Mouse (Mus musculus): ENCODE measurements around the gene Kctd2. TPM values are rescaled to one million over a fixed set of nuclear protein-coding genes. Genes with fewer than 3 reads are reported as not detected.

The Kctd2 gene
- polyA plus RNA-seq, 1 experiment from 2014 or later: 3.2 TPM

- Histone ChIP-seq H3K4me2 (ENCODE audit: low read depth, low read length) (no peak overlapping the region), H3K9ac (ENCODE audit: low read length) (no peak overlapping the region), H3K4me3 (replicated peaks; ENCODE audit: low read length) (no peak overlapping the region), H3K36me3 (ENCODE audit: control insufficient read depth, insufficient read depth, low read length) (peaks cover 13% of the 10 kb centered on the region), H3K4me1 (ENCODE audit: control insufficient read depth, insufficient read depth, low read length) (peaks cover 2% of the 10 kb centered on the region), H3K27ac (ENCODE audit: low read length) (no peak overlapping the region), H3K27me3 (ENCODE audit: control insufficient read depth, insufficient read depth, low read length) (no peaks in the 10 kb centered on the region), H3K9me3 (replicated peaks; ENCODE audit: control insufficient read depth, low read length) (no peaks in the 10 kb centered on the region)
- ATAC-seq (ENCODE audit: insufficient read depth, low FRiP score): no peak
- WGBS: 95% methylated on average over 6 of the region's 6 CpGs
These were observed 10.6 kb downstream of the Kctd2 start for GRCm38 (mm10) chr11:115430561-115430960.

GRCm38 (mm10) chr11:115432814-115433213 lies 12.9 kb downstream of the Kctd2 start:
- peak; percentile 9; the same call in 1 of the 2 replicates for ATAC-seq (ENCODE audit: insufficient read depth, low FRiP score)
- Histone ChIP-seq H3K36me3 (ENCODE audit: control insufficient read depth, insufficient read depth, low read length) (peaks cover 9% of the 10 kb centered on the region; the same call in 1 of the 2 replicates), H3K27me3 (ENCODE audit: control insufficient read depth, insufficient read depth, low read length) (no peaks in the 10 kb centered on the region), H3K27ac (ENCODE audit: low read length) (no peak overlapping the region), H3K4me2 (ENCODE audit: low read depth, low read length) (no peak overlapping the region), H3K4me3 (replicated peaks; ENCODE audit: low read length) (no peak overlapping the region), H3K4me1 (ENCODE audit: control insufficient read depth, insufficient read depth, low read length) (peaks cover 9% of the 10 kb centered on the region), H3K9me3 (replicated peaks; ENCODE audit: control insufficient read depth, low read length) (no peaks in the 10 kb centered on the region), H3K9ac (ENCODE audit: low read length) (no peak overlapping the region)
- WGBS: 58% methylated on average over 4 of the region's 4 CpGs

GRCm38 (mm10) chr11:115433342-115433741 lies 13.4 kb downstream of the Kctd2 start:
- ATAC-seq (ENCODE audit: insufficient read depth, low FRiP score): peak; percentile 26; the same call in 1 of the 2 replicates
- peaks cover 9% of the 10 kb centered on the region; the same call in 1 of the 2 replicates for H3K36me3 ChIP-seq (ENCODE audit: control insufficient read depth, insufficient read depth, low read length)
- no peak overlapping the region for H3K4me3 ChIP-seq (replicated peaks; ENCODE audit: low read length)
- peaks cover 9% of the 10 kb centered on the region for H3K4me1 ChIP-seq (ENCODE audit: control insufficient read depth, insufficient read depth, low read length)
- no peaks in the 10 kb centered on the region for H3K9me3 ChIP-seq (replicated peaks; ENCODE audit: control insufficient read depth, low read length)
- no peak overlapping the region for H3K9ac ChIP-seq (ENCODE audit: low read length)
- H3K27ac ChIP-seq (ENCODE audit: low read length): 0 out of 2 replicates have a peak overlapping the region, but pooled peaks have one; percentile 10
- 68% methylated on average over 6 of the region's 6 CpGs for WGBS
- H3K27me3 ChIP-seq (ENCODE audit: control insufficient read depth, insufficient read depth, low read length): no peaks in the 10 kb centered on the region
- no peak overlapping the region for H3K4me2 ChIP-seq (ENCODE audit: low read depth, low read length)

GRCm38 (mm10) chr11:115435596-115436337 lies 15.8 kb downstream of the Kctd2 start:
- Histone ChIP-seq H3K36me3 (ENCODE audit: control insufficient read depth, insufficient read depth, low read length) (peaks cover 6% of the 10 kb centered on the region; the same call in 1 of the 2 replicates), H3K9ac (ENCODE audit: low read length) (peak overlapping the region; percentile 61), H3K27me3 (ENCODE audit: control insufficient read depth, insufficient read depth, low read length) (no peaks in the 10 kb centered on the region), H3K4me1 (ENCODE audit: control insufficient read depth, insufficient read depth, low read length) (peaks cover 9% of the 10 kb centered on the region), H3K4me3 (replicated peaks; ENCODE audit: low read length) (peak overlapping the region; percentile 32), H3K9me3 (replicated peaks; ENCODE audit: control insufficient read depth, low read length) (no peaks in the 10 kb centered on the region), H3K4me2 (ENCODE audit: low read depth, low read length) (peak overlapping the region; percentile 49), H3K27ac (ENCODE audit: low read length) (no peak overlapping the region)
- no peak for ATAC-seq (ENCODE audit: insufficient read depth, low FRiP score)
- WGBS: 6% methylated on average over 31 of the region's 31 CpGs

- Histone ChIP-seq H3K9me3 (replicated peaks; ENCODE audit: control insufficient read depth, low read length) (no peaks in the 10 kb centered on the region), H3K4me2 (ENCODE audit: low read depth, low read length) (no peak overlapping the region), H3K4me1 (ENCODE audit: control insufficient read depth, insufficient read depth, low read length) (peaks cover 9% of the 10 kb centered on the region), H3K27me3 (ENCODE audit: control insufficient read depth, insufficient read depth, low read length) (no peaks in the 10 kb centered on the region), H3K9ac (ENCODE audit: low read length) (no peak overlapping the region), H3K4me3 (replicated peaks; ENCODE audit: low read length) (no peak overlapping the region), H3K27ac (ENCODE audit: low read length) (no peak overlapping the region), H3K36me3 (ENCODE audit: control insufficient read depth, insufficient read depth, low read length) (no peaks in the 10 kb centered on the region)
- WGBS: 70% methylated on average over 5 of the region's 5 CpGs
- no peak for ATAC-seq (ENCODE audit: insufficient read depth, low FRiP score)
These were observed 17.7 kb downstream of the Kctd2 start for GRCm38 (mm10) chr11:115437571-115438122.

- H3K36me3 ChIP-seq (ENCODE audit: control insufficient read depth, insufficient read depth, low read length): no peaks in the 10 kb centered on the region
- H3K9me3 ChIP-seq (replicated peaks; ENCODE audit: control insufficient read depth, low read length): no peaks in the 10 kb centered on the region
- peaks cover 9% of the 10 kb centered on the region for H3K4me1 ChIP-seq (ENCODE audit: control insufficient read depth, insufficient read depth, low read length)
- no peaks in the 10 kb centered on the region for H3K27me3 ChIP-seq (ENCODE audit: control insufficient read depth, insufficient read depth, low read length)
- no peak for ATAC-seq (ENCODE audit: insufficient read depth, low FRiP score)
- H3K4me2 ChIP-seq (ENCODE audit: low read depth, low read length): no peak overlapping the region
- H3K27ac ChIP-seq (ENCODE audit: low read length): no peak overlapping the region
- no peak overlapping the region for H3K4me3 ChIP-seq (replicated peaks; ENCODE audit: low read length)
- 82% methylated on average over 3 of the region's 3 CpGs for WGBS
- H3K9ac ChIP-seq (ENCODE audit: low read length): no peak overlapping the region
These were observed 19.4 kb downstream of the Kctd2 start for GRCm38 (mm10) chr11:115439326-115439725.

GRCm38 (mm10) chr11:115439906-115440595 lies 20.1 kb downstream of the Kctd2 start, which contains the start of gene Trim80:
Gene Trim80, plus strand, starts transcription at chr11:115440545.
- H3K4me1 ChIP-seq (ENCODE audit: control insufficient read depth, insufficient read depth, low read length): peaks cover 9% of the 10 kb centered on the region
- H3K4me3 ChIP-seq (replicated peaks; ENCODE audit: low read length): no peak within 1 kb of the TSS
- no peaks in the 10 kb centered on the region for H3K9me3 ChIP-seq (replicated peaks; ENCODE audit: control insufficient read depth, low read length)
- no peak within 1 kb of the TSS for H3K9ac ChIP-seq (ENCODE audit: low read length)
- H3K4me2 ChIP-seq (ENCODE audit: low read depth, low read length): no peak within 1 kb of the TSS
- H3K27me3 ChIP-seq (ENCODE audit: control insufficient read depth, insufficient read depth, low read length): no peaks in the 10 kb centered on the region
- H3K27ac ChIP-seq (ENCODE audit: low read length): no peak within 1 kb of the TSS
- WGBS: 92% methylated on average over 9 of the region's 9 CpGs
- no peaks in the 10 kb centered on the region for H3K36me3 ChIP-seq (ENCODE audit: control insufficient read depth, insufficient read depth, low read length)
- ATAC-seq (ENCODE audit: insufficient read depth, low FRiP score): no peak

GRCm38 (mm10) chr11:115441417-115441816 lies 21.5 kb downstream of the Kctd2 start:
- H3K9me3 ChIP-seq (replicated peaks; ENCODE audit: control insufficient read depth, low read length): no peaks in the 10 kb centered on the region
- 40% methylated on average over 15 of the region's 15 CpGs for WGBS
- H3K27me3 ChIP-seq (ENCODE audit: control insufficient read depth, insufficient read depth, low read length): no peaks in the 10 kb centered on the region
- no peak for ATAC-seq (ENCODE audit: insufficient read depth, low FRiP score)
- H3K36me3 ChIP-seq (ENCODE audit: control insufficient read depth, insufficient read depth, low read length): no peaks in the 10 kb centered on the region
- no peak overlapping the region for H3K4me3 ChIP-seq (replicated peaks; ENCODE audit: low read length)
- H3K4me2 ChIP-seq (ENCODE audit: low read depth, low read length): no peak overlapping the region
- no peaks in the 10 kb centered on the region for H3K4me1 ChIP-seq (ENCODE audit: control insufficient read depth, insufficient read depth, low read length)
- no peak overlapping the region for H3K9ac ChIP-seq (ENCODE audit: low read length)
- H3K27ac ChIP-seq (ENCODE audit: low read length): no peak overlapping the region

- H3K27ac ChIP-seq (ENCODE audit: low read length): no peak overlapping the region
- ATAC-seq (ENCODE audit: insufficient read depth, low FRiP score): no peak
- H3K4me2 ChIP-seq (ENCODE audit: low read depth, low read length): no peak overlapping the region
- H3K9ac ChIP-seq (ENCODE audit: low read length): peak overlapping the region; percentile 32
- H3K36me3 ChIP-seq (ENCODE audit: control insufficient read depth, insufficient read depth, low read length): no peaks in the 10 kb centered on the region
- H3K27me3 ChIP-seq (ENCODE audit: control insufficient read depth, insufficient read depth, low read length): no peaks in the 10 kb centered on the region
- no peak overlapping the region for H3K4me3 ChIP-seq (replicated peaks; ENCODE audit: low read length)
- H3K4me1 ChIP-seq (ENCODE audit: control insufficient read depth, insufficient read depth, low read length): no peaks in the 10 kb centered on the region; the same call in 1 of the 2 replicates
- no peaks in the 10 kb centered on the region for H3K9me3 ChIP-seq (replicated peaks; ENCODE audit: control insufficient read depth, low read length)
- 40% methylated on average over 3 of the region's 3 CpGs for WGBS
These were observed 27.0 kb downstream of the Kctd2 start for GRCm38 (mm10) chr11:115446906-115447305.

Data from stomach, embryonic 16.5 days (tissue).